Mouse (Mus musculus) lung, adult 2 months (tissue): Measurements from ENCODE around the gene Rdh16f1.
"Not testable (repeated sequence)": the region's sequence is repeated elsewhere in the genome, so short reads cannot be mapped to it uniquely, and the experiment has no call there.

Source experiments
- CTCF ChIP-seq: fragments of 200-500 bp; IDR thresholded peaks from 2 replicates; pipeline ENCODE4 v1.5.1; 2011; ENCODE audit warnings: mild to moderate bottlenecking, low read length, control low read depth; ENCODE audit not compliant: insufficient read depth
- POLR2A ChIP-seq: fragments of 200-500 bp; IDR thresholded peaks from 2 replicates; pipeline ENCODE4 v1.6.1; 2011; ENCODE audit warnings: low read depth, mild to moderate bottlenecking, control low read depth, low read length, borderline replicate concordance; ENCODE audit errors: extremely low read depth

DNA sequence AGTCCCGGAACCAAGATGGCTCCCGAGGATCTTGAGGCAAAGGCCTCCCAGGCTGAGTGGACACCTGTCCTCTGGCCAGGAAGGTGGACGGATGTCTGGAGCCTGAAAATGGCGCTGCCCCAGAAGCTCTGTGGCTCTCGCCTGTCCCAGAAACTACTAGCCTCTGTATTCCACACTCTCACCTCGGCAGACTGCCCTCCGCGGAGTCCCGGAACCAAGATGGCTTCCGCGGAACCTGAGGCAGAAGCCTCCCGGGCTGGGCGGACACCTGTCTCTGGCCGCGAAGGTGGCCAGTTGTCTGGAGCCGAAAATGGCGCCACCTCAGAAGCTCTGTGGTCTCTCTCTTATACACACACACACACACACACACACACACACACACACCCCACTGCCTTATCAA lies 22.7 kb downstream of the Rdh16f1 start:
- not testable (repeated sequence) for TF ChIP-seq CTCF, POLR2A
